Comparison of ENCODE assay signal across 8 mouse cellular contexts in genomic region chrX:95956497-95957293, GRCm38 (mm10). TPM values are rescaled to one million over a fixed set of nuclear protein-coding genes. Genes with fewer than 3 reads are reported as not detected.
DNase-seq lines count a peak whose midpoint lies in the region; ATAC-seq and TF ChIP-seq lines count a peak whose summit lies in the region.

Las1l (minus strand) TSS chrX:95956962.

- TF ChIP-seq POLR2A in cortical plate, adult 2 months (IDR thresholded peaks at IDR 0.05; ENCODE audit: extremely low read depth, insufficient read depth, low read length), result peak; percentile 98

- 0 out of 2 replicates have a peak, but pooled peaks cover 7% of the 10 kb centered on the region for H3K9me3 ChIP-seq in megakaryocyte, embryonic 14.5 days

- TF ChIP-seq CTCF in cortical plate, adult 2 months (IDR thresholded peaks at IDR 0.05; ENCODE audit: extremely low read depth, insufficient read depth, low read length), result no peak

- H3K36me3 ChIP-seq in megakaryocyte, embryonic 14.5 days (replicated peaks; ENCODE audit: low read length), result peaks cover 19% of the 10 kb centered on the region

- peak; percentile 99 for ATAC-seq in activated CD4-positive, CD25-positive, alpha-beta regulatory T cell, adult 4 months

- H3K27ac ChIP-seq in cortical plate, adult 2 months (ENCODE audit: insufficient read depth, low read length), result no peak within 1 kb of the TSS

- DNase-seq in gastrocnemius, adult 8-10 months (ENCODE audit: low spot score in 2 of 2), result peak; percentile 85 to 87
- peak; percentile 56 for DNase-seq in hindlimb bud, embryonic 11.5 days (ENCODE audit: extremely low spot score, low read depth, low spot score)
- peak; percentile 77 to 92 for DNase-seq in left cerebral cortex, adult 8-10 months (ENCODE audit: low spot score in 2 of 2)
- peak; percentile 94 to 96 for DNase-seq in right cerebral cortex, postnatal 10 days (ENCODE audit: low spot score in 2 of 2)
- peak; percentile 65 for DNase-seq in urinary bladder, postnatal 25 days (ENCODE audit: low spot score)

- H3K27me3 ChIP-seq in megakaryocyte, embryonic 14.5 days (replicated peaks), result peaks cover 10% of the 10 kb centered on the region

- H3K4me3 ChIP-seq in cortical plate, adult 2 months (ENCODE audit: insufficient read depth, low read length), result peak within 1 kb of the TSS; percentile 66
- peak within 1 kb of the TSS; percentile 91 for H3K4me3 ChIP-seq in megakaryocyte, embryonic 14.5 days (replicated peaks)

- H3K4me1 ChIP-seq in cortical plate, adult 2 months (ENCODE audit: control insufficient read depth, insufficient read depth, low read length), result no peaks in the 10 kb centered on the region; the same call in 1 of the 2 replicates
- peaks cover 14% of the 10 kb centered on the region for H3K4me1 ChIP-seq in megakaryocyte, embryonic 14.5 days

RNA-seq across cellular contexts. Expression of gene Las1l, which starts in this region (rescaled TPM):
- 10 to 100 TPM; 47.5 to 50.1 TPM for polyA plus RNA-seq in activated CD4-positive, CD25-positive, alpha-beta regulatory T cell, adult 4 months (2017; shearing (Covaris generic))
- polyA plus RNA-seq in cortical plate, adult 2 months (2012; rRNA removed), result 55.4 and 63.3 TPM in 2 replicates
- 10 to 100 TPM; 24.3 to 31.7 (median 26.5) TPM for total RNA-seq in gastrocnemius, adult 8-10 months (2022)
- 10 to 100 TPM; 52.2 to 61.0 (median 54.9) TPM for total RNA-seq in left cerebral cortex, adult 8-10 months (2022)
- polyA plus RNA-seq in megakaryocyte, embryonic 14.5 days (2012; ENCODE audit: insufficient read depth, low replicate concordance), result 2.8 and 7.3 TPM in 2 replicates
